Mouse (Mus musculus): ENCODE results near the gene Brf1. TPM values are rescaled to one million over a fixed set of nuclear protein-coding genes. Genes with fewer than 3 reads are reported as not detected.
A peak's percentile ranks its signal among the peaks of the same experiment; 100 is the strongest.

Brf1 gene
- total RNA-seq (2021), result 10 to 100 TPM; 40.1 to 55.3 TPM
- long read RNA-seq, experiment 1, partial matches to known transcripts, result 1 of 12 reads
- long read RNA-seq, experiment 1, other reads (novel, unspliced or antisense), result 11 of 12 reads
- long read RNA-seq, experiment 2, partial matches to known transcripts, result 1 of 9 reads
- long read RNA-seq, experiment 2, other reads (novel, unspliced or antisense), result 8 of 9 reads

DNA sequence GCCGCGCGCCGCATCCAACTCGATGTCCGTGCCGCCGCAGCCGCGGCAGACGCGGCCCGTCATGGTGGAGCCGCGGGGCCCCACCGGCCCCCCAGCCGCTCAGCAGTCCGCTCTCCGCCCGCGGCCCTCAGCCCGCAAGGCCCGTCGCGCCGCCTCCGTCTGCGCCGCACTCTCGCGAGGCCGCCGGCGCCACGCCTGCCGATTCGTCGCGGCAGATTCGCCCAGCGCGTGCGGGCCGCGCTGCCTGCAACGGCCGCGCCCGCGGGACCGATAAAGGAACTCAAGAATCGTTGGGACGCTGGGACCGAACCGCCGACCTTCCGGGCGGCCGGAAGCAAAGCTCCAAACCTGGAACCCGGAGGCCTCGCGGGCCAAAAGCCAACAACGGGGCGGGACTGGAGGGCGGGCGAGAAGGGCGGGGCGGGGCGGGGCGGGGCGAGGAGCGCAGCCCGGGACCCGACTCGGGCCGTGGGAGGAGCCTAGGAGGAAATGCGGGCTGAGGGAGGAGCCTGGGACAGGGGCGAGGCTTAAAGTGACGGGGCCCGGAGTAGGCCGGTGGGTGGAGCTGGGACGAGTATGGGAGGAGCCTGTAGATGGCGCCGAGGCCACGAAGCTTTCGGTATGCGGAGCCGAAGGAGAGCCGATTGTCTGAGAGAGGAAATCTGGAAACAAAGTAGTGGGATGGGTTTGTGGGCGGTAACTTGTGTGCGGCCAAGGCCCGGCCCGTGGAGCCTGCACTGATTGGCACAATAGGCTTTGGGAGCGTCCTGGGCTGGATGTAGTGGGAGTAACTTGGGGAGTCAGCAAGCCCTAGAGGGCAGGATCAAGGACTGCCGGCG lies at the start of gene Brf1:
Gene Brf1, minus strand, starts transcription at position 411 of the 839 bp plus-strand sequence.
- DNase-seq, result peak; percentile 97

DNA sequence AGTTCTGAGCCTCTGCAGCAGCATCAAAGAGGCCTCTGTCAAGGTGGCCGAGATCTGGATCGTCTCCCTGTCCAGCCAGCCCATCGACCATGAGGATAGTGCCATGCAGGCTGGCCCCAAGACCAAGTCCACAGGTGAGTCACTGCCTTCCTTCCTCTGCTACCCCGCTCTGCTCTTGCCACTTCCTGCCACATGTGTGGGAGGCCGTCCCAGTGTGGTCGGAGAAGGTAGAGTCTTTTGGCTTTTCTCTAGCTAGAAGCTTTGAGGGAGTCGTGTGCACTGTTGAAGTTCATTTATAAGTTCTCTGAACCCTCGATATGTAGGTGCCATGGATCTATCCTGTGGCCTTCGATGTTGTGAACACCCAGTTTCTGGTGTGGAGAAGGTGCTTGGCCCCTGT lies 49.3 kb upstream of the Brf1 start:
- no peak for DNase-seq

- DNase-seq, result no peak
These were observed 47.6 kb upstream of the Brf1 start for GRCm38 (mm10) chr12:113048103-113048502.

- no peak for DNase-seq
These were observed 46.4 kb upstream of the Brf1 start for GRCm38 (mm10) chr12:113046861-113047260.

GRCm38 (mm10) chr12:113044916-113045677 lies 44.6 kb upstream of the Brf1 start:
- peak; percentile 21 for DNase-seq

GRCm38 (mm10) chr12:113042543-113042942 lies 42.0 kb upstream of the Brf1 start:
- no peak for DNase-seq

DNA sequence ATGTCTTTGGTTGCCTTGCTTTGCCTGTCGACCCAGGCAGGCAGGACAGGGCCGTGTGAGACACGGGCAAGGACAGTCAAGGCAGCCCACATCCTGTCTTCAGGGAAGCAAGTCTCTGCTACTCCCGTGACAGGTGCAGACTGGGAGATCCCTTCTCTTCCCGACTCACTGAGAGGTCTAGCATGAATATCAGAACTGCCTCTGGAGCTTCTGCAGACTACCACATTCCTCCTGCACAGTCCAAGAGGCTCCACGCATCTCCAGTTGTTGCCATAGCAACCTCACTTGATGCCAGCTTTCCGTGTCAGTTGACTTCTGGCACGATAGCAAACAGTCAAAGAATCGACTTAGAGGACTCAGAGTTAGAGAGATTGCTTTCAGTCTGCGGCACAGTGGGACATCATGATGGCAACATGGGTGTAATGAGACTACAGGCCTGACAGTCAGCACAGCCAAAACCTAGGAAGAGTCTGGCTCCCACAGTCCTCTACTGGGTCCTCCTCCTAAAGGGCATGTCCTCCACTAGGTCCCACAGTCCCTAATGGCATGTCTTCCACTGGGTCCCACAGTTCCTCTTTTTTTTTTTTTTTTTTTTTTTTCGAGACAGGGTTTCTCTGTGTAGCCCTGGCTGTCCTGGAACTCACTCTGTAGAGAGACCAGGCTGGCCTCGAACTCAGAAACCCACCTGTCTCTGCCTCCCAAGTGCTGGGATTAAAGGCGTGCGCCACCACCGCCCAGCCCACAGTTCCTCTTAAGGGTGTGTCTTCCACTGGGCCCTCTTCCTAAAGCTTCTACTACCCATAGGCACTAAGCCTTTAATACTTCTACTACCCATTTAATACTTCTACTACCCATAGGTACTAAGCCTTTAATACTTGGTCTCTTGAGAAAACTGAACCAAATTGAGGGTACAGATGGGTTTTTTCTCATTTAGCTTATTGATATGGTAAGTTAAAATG lies 41.3 kb upstream of the Brf1 start:
- peak; percentile 25 for DNase-seq

DNA sequence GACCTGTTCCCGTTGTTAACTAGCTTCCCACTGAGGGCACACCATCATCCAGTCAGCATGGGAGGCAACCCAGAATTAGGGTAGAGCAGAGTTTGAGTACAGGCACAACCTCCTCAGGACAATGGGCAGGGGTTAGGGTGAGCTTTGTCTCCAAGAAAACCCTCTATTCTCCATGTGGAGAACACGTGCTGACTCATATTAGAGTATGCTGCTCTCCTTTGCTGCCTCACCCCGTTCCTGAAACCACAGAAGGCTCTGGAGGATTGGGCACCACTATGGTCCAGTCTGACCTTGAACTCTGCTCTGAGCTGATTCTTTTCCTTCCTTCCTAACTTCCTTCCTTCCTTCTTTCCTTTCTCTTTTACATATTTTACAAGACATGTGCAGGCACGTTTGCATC lies 37.9 kb upstream of the Brf1 start:
- DNase-seq, result no peak

GRCm38 (mm10) chr12:113036996-113037395 lies 36.5 kb upstream of the Brf1 start:
- no peak for DNase-seq

- no peak for DNase-seq
These were observed 34.6 kb upstream of the Brf1 start for GRCm38 (mm10) chr12:113035093-113035492.

GRCm38 (mm10) chr12:113032296-113033250 lies 32.1 kb upstream of the Brf1 start:
- DNase-seq, result peak; percentile 55

DNA sequence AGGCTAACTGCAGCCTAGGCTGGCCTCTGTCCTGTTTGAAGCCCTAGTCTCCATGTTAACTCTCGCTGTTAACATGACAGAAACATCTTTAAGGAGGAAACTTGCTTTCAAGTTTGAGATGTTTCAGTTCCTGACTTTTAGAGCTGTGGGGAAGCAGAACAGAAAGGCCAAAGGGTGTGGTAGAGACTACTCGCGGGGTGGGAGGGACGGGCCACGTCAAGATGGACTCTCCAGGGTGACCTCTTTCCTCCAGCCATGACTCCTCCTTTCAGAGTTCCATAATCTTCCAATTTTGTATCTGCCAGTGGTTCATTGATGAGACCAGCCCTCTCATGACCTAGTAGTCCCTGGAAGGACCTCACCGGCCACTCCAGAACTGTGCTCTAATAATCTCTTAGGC lies 30.9 kb upstream of the Brf1 start:
- DNase-seq, result no peak

DNA sequence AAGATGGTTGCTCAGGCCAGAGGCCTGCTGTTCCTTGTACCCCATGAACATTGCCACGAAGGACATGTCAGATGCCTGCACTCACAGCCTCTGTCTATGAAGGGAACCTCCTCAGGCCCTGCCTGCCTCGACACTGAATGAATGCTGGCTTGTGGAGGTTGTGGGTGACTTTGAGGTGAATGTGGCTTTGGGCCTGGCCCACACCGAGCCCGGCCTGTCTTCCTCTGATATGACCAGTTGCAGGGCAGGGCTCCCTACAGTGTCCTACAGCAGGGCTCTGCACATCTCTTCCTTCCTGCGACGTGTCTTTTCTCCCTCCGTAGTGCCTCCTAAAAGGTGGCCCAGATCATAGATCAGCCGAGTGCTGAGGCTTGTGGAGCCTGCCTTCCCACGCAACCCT lies 30.5 kb upstream of the Brf1 start:
- no peak for DNase-seq

DNA sequence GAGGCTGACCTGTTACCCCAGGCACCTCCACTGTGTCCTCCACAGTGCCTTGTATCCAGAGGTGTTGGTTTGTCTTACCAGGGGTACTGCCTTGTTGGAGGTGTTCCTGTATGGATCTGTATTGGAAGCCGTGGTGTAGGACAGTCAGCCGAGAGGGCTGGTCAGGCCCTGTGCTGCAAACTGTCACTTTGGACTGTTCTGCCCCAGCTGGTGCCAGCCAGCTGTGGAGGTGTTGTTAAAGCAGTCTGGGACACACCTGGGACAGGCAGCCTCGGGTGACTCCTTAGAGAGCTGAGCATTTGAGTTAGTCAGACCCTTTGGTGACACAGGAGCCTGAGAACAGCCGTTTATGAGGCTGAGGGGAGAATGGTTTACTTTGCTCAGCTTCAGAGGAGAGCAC lies 29.5 kb upstream of the Brf1 start:
- no peak for DNase-seq

DNA sequence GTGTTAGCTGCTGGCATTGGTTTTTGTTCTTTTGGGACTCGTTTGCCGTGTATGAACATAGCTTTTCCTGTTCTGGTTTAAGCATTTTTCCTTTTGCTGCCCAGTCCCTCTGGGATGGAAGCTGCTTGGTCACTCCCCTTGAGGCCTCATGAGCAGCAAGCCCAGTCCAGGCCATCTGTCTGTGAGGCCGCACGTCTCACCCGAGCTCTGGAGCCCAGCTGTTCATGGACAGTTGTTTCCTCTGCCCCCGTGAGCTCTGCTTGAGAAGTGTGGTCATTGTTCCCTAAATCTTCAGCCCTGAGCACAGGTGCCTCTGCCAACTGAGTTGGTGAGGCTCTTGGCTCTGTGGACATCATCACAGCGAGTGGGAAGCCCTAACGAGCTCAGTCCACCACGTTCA lies 28.4 kb upstream of the Brf1 start:
- no peak for DNase-seq

DNA sequence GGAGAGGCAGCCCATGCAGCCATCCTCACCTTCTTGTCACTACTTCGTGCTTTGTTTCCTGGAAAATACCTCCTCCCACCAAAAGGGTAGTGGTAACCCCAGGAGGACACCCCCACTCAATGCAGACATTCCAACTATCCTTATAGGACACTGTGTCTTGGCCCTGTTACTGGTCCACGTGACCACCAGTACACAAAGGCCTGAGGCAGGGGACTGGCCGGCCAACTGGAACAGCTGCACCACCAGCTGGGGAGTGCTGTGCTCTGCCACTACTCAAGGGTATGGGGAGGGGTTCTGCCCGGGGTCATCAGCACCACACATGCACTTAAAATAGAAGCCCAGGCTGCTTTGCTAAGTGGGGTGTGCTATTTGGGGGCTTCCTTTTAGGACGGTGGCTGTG lies 27.6 kb upstream of the Brf1 start:
- DNase-seq, result no peak

- DNase-seq, result no peak
These were observed 27.0 kb upstream of the Brf1 start for GRCm38 (mm10) chr12:113027495-113027894.

DNA sequence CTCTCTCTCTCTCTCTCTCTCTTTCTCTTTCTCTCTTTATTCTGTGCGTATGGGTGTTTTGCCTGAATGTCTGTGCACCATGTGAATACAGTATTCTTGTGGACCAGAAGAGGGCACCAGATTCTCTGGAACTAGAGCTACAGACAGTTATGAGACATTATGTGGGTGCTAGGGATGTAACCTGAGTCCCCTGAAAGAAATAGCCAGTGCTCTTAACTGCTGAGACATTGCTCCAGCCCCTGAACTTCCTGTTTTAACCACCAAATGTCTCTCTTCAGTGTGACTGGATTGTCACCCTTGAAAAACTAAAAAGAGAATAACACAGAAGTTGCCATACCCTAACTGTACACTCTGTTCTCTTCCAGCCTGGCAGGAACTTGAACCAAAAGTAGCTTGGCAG lies 26.1 kb upstream of the Brf1 start:
- no peak for DNase-seq

- DNase-seq, result no peak
These were observed 22.6 kb upstream of the Brf1 start for GRCm38 (mm10) chr12:113023082-113023481.

DNA sequence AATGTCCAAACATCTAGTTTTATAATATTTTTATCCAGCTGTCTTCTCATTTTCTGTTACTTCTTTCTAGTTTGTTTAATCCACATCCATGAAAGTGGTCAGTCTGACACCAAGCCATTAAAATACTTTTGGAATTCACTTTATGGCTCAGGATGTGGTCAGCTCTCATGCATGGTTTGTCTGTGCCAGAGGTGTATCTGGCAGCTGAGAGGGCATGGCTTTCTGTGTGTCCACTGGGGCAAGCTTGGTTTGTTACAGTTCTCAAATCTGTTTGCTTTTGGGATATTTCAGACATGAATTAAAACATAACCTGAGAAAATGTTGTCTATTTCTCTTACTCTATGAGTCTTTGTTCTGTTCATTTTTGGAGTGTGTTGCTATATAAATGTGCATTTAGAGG lies 21.0 kb upstream of the Brf1 start:
- no peak for DNase-seq

- DNase-seq, result no peak
These were observed 18.3 kb upstream of the Brf1 start for GRCm38 (mm10) chr12:113018763-113019162.
